Mouse (Mus musculus) CH12.LX (cell line): Measurements from ENCODE around the gene Cyp26a1.

Source experiments
- CTCF ChIP-seq, 2 experiments: IDR thresholded peaks in 1 of 2; conservative IDR thresholded peaks in 1 of 2; 2 replicates each; pipeline ENCODE4 v1.5.1; 2011 to 2012; ENCODE audit warnings: low read depth in 2 of 2, low read length in 2 of 2, improper control_type of control experiment in 1 of 2, inconsistent platforms in 1 of 2, mild to moderate bottlenecking in 1 of 2, moderate library complexity in 1 of 2
- MEF2A ChIP-seq: IDR thresholded peaks from 2 replicates; pipeline ENCODE4 v1.6.1; 2014; ENCODE audit warnings: low read depth, mild to moderate bottlenecking, inconsistent platforms, low read length, improper control_type of control experiment, borderline replicate concordance
- MXI1 ChIP-seq: IDR thresholded peaks from 2 replicates; pipeline ENCODE4 v1.6.1; 2011; ENCODE audit warnings: mild to moderate bottlenecking, low read depth, low read length, improper control_type of control experiment
- RAD21 ChIP-seq: IDR thresholded peaks from 2 replicates; pipeline ENCODE4 v1.6.1; 2011; ENCODE audit warnings: low read depth, mild to moderate bottlenecking, low read length, improper control_type of control experiment, moderate library complexity
- ZKSCAN1 ChIP-seq: IDR thresholded peaks from 2 replicates; pipeline ENCODE4 v1.6.1; 2012; ENCODE audit warnings: low read depth, inconsistent platforms, low read length, improper control_type of control experiment, borderline replicate concordance

- TF ChIP-seq CTCF (conservative IDR thresholded peaks at IDR 0.05 in 1 of 2, IDR thresholded peaks at IDR 0.05 in 1 of 2; ENCODE audit: low read depth in 2 of 2, low read length in 2 of 2) (no peak), MEF2A (no peak), ZKSCAN1 (no peak), RAD21 (no peak), MXI1 (no peak)
Observed at GRCm38 (mm10) chr19:37705722-37706121, 8.1 kb downstream of the Cyp26a1 start.
